Mouse (Mus musculus) lung, postnatal 0 days (tissue): Measurements from ENCODE around the gene Wdtc1. TPM values are rescaled to one million over a fixed set of nuclear protein-coding genes. Genes with fewer than 3 reads are reported as not detected.
A peak's percentile ranks its signal among the peaks of the same experiment; 100 is the strongest.

Experiments used
- ATAC-seq: fragments of 200-750 bp; cut with Nextera tagmentation; 2 replicates; pipeline ENCODE4 v1.8.0; 2017; ENCODE audit warnings: moderate library complexity
- DNase-seq: peaks from one replicate; pipeline ENCODE4 v3.0.0-alpha.2; 2016; ENCODE audit warnings: low spot score
- H3K27ac ChIP-seq: fragments of 300-500 bp; sonication (generic); 2 replicates; pipeline ENCODE4 v1.5.1; 2014; ENCODE audit warnings: antibody characterized with exemption, mild to moderate bottlenecking, low read length, mixed read lengths
- H3K27me3 ChIP-seq: fragments of 300-500 bp; sonication (generic); replicated peaks from 2 replicates; pipeline ENCODE4 v1.6.1; 2014; ENCODE audit warnings: low read length, mixed read lengths; ENCODE audit not compliant: insufficient read depth
- H3K36me3 ChIP-seq: fragments of 300-500 bp; sonication (generic); 2 replicates; pipeline ENCODE4 v1.6.1; 2014; ENCODE audit warnings: low read length, mixed read lengths; ENCODE audit not compliant: insufficient read depth
- H3K4me1 ChIP-seq: fragments of 300-500 bp; sonication (generic); 2 replicates; pipeline ENCODE4 v1.6.1; 2014; ENCODE audit warnings: antibody characterized with exemption, low read depth, low read length, mixed read lengths; ENCODE audit not compliant: insufficient read depth
- H3K4me2 ChIP-seq: fragments of 300-500 bp; sonication (generic); replicated peaks from 2 replicates; pipeline ENCODE4 v1.6.1; 2014; ENCODE audit warnings: low read depth, mild to moderate bottlenecking, low read length, moderate library complexity, mixed read lengths
- H3K4me3 ChIP-seq: fragments of 300-500 bp; sonication (generic); 2 replicates; pipeline ENCODE4 v1.5.1; 2014; ENCODE audit warnings: low read depth, low read length
- H3K9ac ChIP-seq: fragments of 300-500 bp; sonication (generic); replicated peaks from 2 replicates; pipeline ENCODE4 v1.6.1; 2014; ENCODE audit warnings: low read depth, mild to moderate bottlenecking
- H3K9me3 ChIP-seq: fragments of 300-500 bp; sonication (generic); 2 replicates; pipeline ENCODE4 v1.6.1; 2016; ENCODE audit warnings: low read length, mixed read lengths
- CTCF ChIP-seq: IDR thresholded peaks from 2 replicates; pipeline ENCODE4 v1.5.1; 2016; ENCODE audit warnings: antibody characterized with exemption, mild to moderate bottlenecking
- EP300 ChIP-seq: IDR thresholded peaks from 2 replicates; pipeline ENCODE4 v1.6.1; 2016; ENCODE audit warnings: antibody characterized with exemption, mild to moderate bottlenecking, control low read depth
- WGBS: fragments of 180-500 bp; shearing (Covaris S2); extraction: QIAGEN DNeasy Blood & Tissue Kit; methylation state at CpG from one replicate; pipeline ENCODE4 v1.1.7; 2014; 5-methylcytosine and 5-hydroxymethylcytosine counted together
- polyA plus RNA-seq: library from polyadenylated mRNA; unstranded; fragments of >200 nt; fragmentation: Nextera tagmentation; extraction: Ambion mirVana; gene quantifications from 2 replicates; pipeline ENCODE4 v1.2.1, GENCODE M21; 2015

Gene Wdtc1
- polyA plus RNA-seq, 1 experiment from 2014 or later, result 9.9 TPM

DNA sequence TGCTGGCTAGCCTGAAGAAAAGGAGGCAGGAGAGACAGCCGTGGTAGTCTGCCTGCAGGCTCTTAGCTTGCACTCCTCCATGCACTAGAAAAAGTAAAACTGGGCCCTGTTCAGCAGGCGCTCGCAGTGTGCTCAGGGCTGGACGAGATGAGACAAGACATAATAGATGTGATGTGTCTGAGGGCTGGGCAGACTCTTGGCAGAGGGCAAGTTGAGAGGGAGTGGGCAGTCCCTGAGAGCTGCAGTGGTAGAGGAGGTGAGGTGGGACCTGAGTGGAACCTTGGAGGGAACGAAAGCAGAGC is 25.7 kb upstream of the Wdtc1 start:
- DNase-seq, result no peak
- ATAC-seq, result no peak
- Histone ChIP-seq H3K4me1 (peaks cover 13% of the 10 kb centered on the region), H3K9me3 (no peaks in the 10 kb centered on the region), H3K4me3 (no peak overlapping the region), H3K27ac (peak overlapping the region; percentile 47; the same call in 1 of the 2 replicates), H3K27me3 (no peaks in the 10 kb centered on the region), H3K4me2 (peak overlapping the region; percentile 5; the same call in 1 of the 2 replicates), H3K9ac (no peak overlapping the region), H3K36me3 (no peaks in the 10 kb centered on the region)
- 37% methylated on average over 5 of the region's 5 CpGs for WGBS
- no peak for TF ChIP-seq EP300
- no peak for TF ChIP-seq CTCF

DNA sequence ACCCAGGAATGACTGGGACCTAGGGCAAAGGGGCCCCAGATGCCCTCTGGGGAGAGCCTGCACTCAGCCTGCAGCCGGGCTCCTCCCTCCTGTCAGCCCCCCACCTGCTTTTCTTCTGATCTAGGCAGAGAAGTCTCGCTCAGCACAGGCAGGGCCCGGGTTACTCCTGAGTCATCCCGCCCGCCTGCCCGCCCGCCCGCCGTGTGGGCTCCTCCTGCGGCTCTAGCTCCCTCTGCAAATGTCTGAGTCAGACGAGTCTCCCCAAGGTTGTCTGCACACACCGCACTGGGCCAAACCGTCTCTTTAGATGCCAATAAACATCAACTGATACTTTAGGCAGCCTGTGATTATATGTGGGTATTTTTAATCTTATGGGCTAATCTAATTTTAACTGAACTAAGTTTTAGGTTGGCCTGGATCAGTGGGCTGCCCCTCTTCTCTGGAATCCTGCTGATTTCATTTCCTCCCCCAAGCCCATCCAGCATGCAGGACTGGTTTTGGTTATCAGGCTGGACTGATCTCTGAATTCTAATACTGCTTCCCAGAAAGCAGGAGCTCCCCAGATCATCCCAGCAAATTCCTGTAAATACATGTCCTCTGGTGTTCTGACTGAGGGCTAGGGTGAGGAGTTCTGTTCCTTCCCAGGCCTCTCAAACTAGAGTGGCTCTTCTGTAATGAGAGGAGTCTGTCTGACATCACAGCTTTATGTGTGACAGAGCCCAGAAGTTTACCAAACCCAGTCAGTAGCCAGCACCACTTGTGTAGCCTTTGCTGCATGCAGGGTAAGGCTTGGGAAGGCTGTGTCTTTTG is 25.2 kb upstream of the Wdtc1 start:
- 32% methylated on average over 13 of the region's 13 CpGs for WGBS
- peak; percentile 64 for DNase-seq
- H3K4me2 ChIP-seq, result peak overlapping the region; percentile 5; the same call in 1 of the 2 replicates

DNA sequence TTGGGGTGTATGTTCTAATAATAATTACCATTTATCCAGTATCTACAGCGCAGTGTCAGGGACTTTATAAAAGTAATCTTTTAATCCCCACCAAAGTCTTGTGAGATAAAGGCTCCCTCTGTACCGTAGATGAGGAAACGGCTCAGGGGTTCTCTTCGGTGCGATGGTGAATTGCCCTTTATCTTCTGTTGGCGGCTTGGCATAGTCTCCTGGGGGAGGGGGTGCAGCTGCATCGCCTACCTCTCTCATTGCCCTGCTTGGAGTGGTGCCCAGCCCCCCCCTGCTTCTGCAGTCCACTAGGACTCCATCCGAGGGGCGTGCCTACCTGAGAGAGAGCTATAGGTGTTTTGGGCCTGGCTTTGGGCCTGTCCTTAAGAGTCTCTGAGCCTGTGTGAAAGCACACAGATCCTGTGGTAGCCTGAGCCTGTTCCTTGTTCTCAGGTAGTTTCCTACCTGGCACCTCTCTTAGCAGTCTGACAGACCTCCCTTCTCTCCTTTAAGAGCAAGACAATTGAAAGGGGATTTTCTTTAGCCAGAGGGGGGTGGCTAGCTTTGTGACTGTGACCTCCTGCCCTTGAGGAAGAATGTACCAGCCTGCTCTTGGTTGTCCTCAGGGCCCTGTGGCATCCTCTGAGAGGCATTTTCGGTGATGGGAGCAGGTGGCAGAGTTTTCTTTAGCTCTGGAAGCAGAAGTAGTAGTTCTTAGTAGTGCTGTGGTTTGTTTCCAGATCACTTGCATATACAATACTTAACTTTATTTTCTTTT is 22.7 kb upstream of the Wdtc1 start:
- no peaks in the 10 kb centered on the region for H3K9me3 ChIP-seq
- ATAC-seq (0 out of 2 replicates have a peak, but pooled peaks have one; percentile 12), DNase-seq (no peak)
- TF ChIP-seq CTCF (no peak), EP300 (no peak)
- H3K27ac ChIP-seq, result 0 out of 2 replicates have a peak overlapping the region, but pooled peaks have one; percentile 9
- no peaks in the 10 kb centered on the region for H3K27me3 ChIP-seq
- no peak overlapping the region for H3K9ac ChIP-seq
- peaks cover 31% of the 10 kb centered on the region for H3K4me1 ChIP-seq
- no peak overlapping the region for H3K4me3 ChIP-seq
- no peak overlapping the region for H3K4me2 ChIP-seq
- 58% methylated on average over 10 of the region's 10 CpGs for WGBS
- H3K36me3 ChIP-seq, result no peaks in the 10 kb centered on the region

More for the DNA sequence above, 25.2 kb upstream of the Wdtc1 start:
- peak; percentile 85 for ATAC-seq
- Histone ChIP-seq H3K27me3 (no peaks in the 10 kb centered on the region), H3K4me3 (no peak overlapping the region), H3K36me3 (no peaks in the 10 kb centered on the region), H3K4me1 (peaks cover 13% of the 10 kb centered on the region), H3K27ac (peak overlapping the region; percentile 47), H3K9ac (no peak overlapping the region), H3K9me3 (no peaks in the 10 kb centered on the region)
- no peak for TF ChIP-seq CTCF
- no peak for TF ChIP-seq EP300

DNA sequence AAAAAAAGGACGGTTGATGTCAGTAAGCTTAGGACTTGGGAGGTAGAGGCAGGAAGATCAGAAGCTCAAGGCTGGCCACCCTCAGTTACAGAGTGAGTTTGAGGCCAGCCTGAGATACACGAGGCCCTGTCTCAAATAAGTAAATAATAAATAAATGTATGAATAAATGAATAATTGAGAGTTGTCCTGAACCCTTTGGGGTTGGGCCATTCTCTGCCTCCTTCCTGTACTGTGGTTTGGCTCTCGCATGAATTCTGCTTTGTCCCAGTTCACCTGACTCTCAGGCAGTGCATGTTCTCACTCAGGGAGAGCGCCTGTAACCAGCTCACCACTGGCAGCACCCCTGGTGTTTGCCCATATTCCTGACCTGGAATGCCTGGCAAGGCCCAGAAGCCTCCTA is 20.7 kb upstream of the Wdtc1 start:
- no peak for DNase-seq
- Histone ChIP-seq H3K4me2 (no peak overlapping the region), H3K9ac (no peak overlapping the region), H3K27me3 (no peaks in the 10 kb centered on the region), H3K27ac (no peak overlapping the region), H3K4me3 (no peak overlapping the region), H3K36me3 (no peaks in the 10 kb centered on the region), H3K4me1 (peaks cover 29% of the 10 kb centered on the region), H3K9me3 (no peaks in the 10 kb centered on the region)
- ATAC-seq, result no peak
- 60% methylated on average over 4 of the region's 4 CpGs for WGBS
- no peak for TF ChIP-seq CTCF
- no peak for TF ChIP-seq EP300

DNA sequence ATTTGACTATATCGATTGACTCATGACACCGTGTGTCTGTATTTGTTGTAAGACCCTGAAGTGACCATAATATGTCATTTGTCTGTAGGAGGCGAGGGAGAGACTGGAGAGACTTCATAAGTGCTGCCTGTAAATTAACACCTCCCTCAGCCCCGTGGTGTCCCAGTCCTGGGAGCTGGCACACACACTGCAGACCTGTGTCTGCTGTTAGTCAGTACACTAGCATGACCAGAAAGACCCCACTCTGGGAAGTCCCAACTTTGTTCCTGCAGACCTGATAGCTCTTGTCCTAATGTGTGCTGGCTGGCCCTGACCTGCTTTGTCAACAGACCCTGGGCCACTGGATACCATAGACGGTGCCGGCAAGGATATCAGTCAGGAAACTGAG is 19.0 kb upstream of the Wdtc1 start:
- WGBS, result 32% methylated on average over 6 of the region's 6 CpGs
- Histone ChIP-seq H3K36me3 (no peaks in the 10 kb centered on the region), H3K4me3 (peak overlapping the region; percentile 0; the same call in 1 of the 2 replicates), H3K9me3 (no peaks in the 10 kb centered on the region), H3K4me1 (peaks cover 24% of the 10 kb centered on the region), H3K27me3 (no peaks in the 10 kb centered on the region), H3K9ac (peak overlapping the region; percentile 12; the same call in 1 of the 2 replicates), H3K27ac (no peak overlapping the region), H3K4me2 (peak overlapping the region; percentile 84)
- DNase-seq (peak; percentile 12), ATAC-seq (no peak)
- no peak for TF ChIP-seq CTCF
- TF ChIP-seq EP300, result no peak

DNA sequence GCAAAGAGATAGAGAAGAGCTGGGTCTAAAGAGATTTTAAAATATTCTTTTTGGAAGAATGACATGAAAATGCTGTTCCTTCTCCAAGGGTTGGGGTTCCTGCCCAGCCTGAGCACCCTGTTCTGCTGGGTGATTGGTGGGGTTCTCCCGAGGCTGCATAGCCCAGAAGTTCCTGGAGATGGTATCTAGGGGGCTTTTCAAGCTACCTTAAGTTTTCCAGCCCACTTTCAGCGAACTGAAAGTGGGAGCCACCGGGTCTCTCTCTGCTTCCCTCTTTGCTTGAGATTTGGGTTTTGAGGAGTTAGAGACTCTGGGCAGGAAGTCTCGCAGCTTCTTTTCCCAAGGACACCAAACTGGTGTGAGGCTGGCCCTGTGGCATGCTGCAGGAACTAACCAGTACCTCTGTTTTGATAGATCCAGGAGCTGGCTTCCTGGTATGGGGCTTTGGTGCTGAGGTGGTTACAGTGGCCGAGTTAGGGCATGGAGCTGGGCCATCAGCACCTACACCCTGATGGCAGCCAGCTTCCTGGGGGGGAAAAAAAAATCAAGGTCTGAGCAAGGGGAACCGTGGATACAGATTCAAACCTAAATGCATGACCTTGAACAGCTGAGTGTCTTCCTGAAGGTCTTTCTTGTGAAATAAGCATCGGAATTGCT is 18.5 kb upstream of the Wdtc1 start:
- Histone ChIP-seq H3K4me1 (peaks cover 24% of the 10 kb centered on the region), H3K27me3 (no peaks in the 10 kb centered on the region), H3K4me3 (peak overlapping the region; percentile 0; the same call in 1 of the 2 replicates), H3K9ac (peak overlapping the region; percentile 12), H3K4me2 (peak overlapping the region; percentile 84), H3K27ac (no peak overlapping the region), H3K36me3 (no peaks in the 10 kb centered on the region), H3K9me3 (no peaks in the 10 kb centered on the region)
- 45% methylated on average over 7 of the region's 7 CpGs for WGBS
- TF ChIP-seq CTCF (no peak), EP300 (no peak)
- ATAC-seq (no peak), DNase-seq (no peak)
